Mouse (Mus musculus): ENCODE measurements around the gene Zp3r. TPM values are rescaled to one million over a fixed set of nuclear protein-coding genes. Genes with fewer than 3 reads are reported as not detected.
"Not testable (repeated sequence)": the region's sequence is repeated elsewhere in the genome, so short reads cannot be mapped to it uniquely, and the experiment has no call there.

The Zp3r gene
- not detected in 2 replicates for polyA plus RNA-seq (2012; rRNA removed)

DNA sequence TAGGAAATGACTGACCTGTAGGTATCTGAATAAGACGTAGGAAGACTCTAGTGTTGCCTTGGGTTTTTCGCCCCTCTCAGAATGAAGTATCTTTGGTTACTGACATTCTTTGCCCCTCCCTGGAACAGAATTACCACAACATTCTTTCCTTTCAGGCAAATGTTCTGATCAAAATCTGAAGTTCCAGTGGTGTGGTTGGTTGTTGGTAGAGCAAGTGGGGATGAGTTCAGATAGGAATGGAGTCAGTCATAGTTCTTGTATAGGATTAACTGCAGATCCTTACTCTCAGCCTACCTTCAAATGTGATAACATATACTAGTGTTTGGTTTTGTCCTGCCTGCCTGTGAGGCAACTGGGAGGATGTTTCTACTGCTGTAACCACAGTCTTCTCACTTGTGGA is at the start of gene Zp3r:
Gene Zp3r (minus strand): TSS at position 101 of the 400 bp plus-strand sequence.
- WGBS, result 81% methylated on average over 2 of the region's 2 CpGs
- Histone ChIP-seq H3K27me3 (ENCODE audit: control insufficient read depth, insufficient read depth, low read length) (no peaks in the 10 kb centered on the region), H3K4me3 (ENCODE audit: extremely low read depth, insufficient read depth, insufficient read length) (no peak within 1 kb of the TSS), H3K27ac (ENCODE audit: insufficient read depth, low read length) (no peak within 1 kb of the TSS), H3K4me1 (ENCODE audit: control insufficient read depth, insufficient read depth, insufficient read length) (no peaks in the 10 kb centered on the region), H3K36me3 (ENCODE audit: control insufficient read depth, insufficient read depth, low read length) (no peaks in the 10 kb centered on the region)
- no peak for DNase-seq (ENCODE audit: low read depth in 1 of 2, low spot score in 2 of 2)
- TF ChIP-seq CTCF (IDR thresholded peaks at IDR 0.05; ENCODE audit: extremely low read depth, insufficient read depth, insufficient read length, insufficient replicate concordance) (no peak), POLR2A (IDR thresholded peaks at IDR 0.05; ENCODE audit: low read depth, low read length) (no peak)

DNA sequence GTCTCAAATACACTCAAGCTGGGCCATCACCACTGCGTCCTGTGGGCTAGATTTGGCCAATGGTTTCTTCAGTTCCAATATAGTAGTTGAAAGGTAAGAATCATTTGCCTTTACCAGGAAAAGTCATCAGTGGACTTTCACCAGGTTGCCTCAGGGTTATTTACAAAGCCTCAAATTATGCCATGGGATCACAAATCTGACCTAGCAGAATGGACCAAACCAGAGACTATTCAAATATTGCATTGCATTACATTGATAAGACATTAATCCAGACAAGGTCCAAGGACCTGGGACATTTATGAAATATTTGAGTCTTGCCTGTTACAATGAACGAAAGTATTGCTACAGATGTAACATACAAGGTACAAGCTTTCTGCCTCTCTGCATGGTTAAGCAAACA is 49.1 kb upstream of the Zp3r start:
- TF ChIP-seq CTCF (IDR thresholded peaks at IDR 0.05; ENCODE audit: extremely low read depth, insufficient read depth, insufficient read length, insufficient replicate concordance), result no peak
- TF ChIP-seq POLR2A (IDR thresholded peaks at IDR 0.05; ENCODE audit: low read depth, low read length), result no peak
- no peak for DNase-seq (ENCODE audit: low read depth in 1 of 2, low spot score in 2 of 2)
- no peaks in the 10 kb centered on the region for H3K4me1 ChIP-seq (ENCODE audit: control insufficient read depth, insufficient read depth, insufficient read length)
- H3K27ac ChIP-seq (ENCODE audit: insufficient read depth, low read length), result no peak overlapping the region
- H3K36me3 ChIP-seq (ENCODE audit: control insufficient read depth, insufficient read depth, low read length), result no peaks in the 10 kb centered on the region
- H3K4me3 ChIP-seq (ENCODE audit: extremely low read depth, insufficient read depth, insufficient read length), result no peak overlapping the region
- no peaks in the 10 kb centered on the region for H3K27me3 ChIP-seq (ENCODE audit: control insufficient read depth, insufficient read depth, low read length)
- WGBS, result 91% methylated on average over 2 of the region's 2 CpGs

DNA sequence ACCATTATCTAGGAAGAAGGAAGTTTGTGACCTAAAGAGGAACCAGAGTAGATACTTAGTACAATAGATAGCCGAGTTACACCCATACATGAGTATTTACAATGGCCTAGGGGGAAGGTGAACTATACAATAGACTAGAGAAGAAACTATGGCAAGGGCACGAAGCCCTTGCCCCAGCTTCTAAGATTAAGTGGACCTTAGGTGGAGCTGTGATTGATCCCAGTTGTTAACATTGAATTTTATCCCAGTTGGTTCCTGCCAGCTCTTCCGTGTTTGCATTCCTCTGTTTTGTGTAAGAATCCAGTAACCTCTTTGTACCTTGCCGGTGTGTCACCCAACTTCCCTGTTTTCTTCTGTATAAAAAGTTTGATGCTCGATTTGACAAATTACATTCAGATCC is 34.2 kb upstream of the Zp3r start:
- H3K27me3 ChIP-seq (ENCODE audit: control insufficient read depth, insufficient read depth, low read length); DNase-seq (ENCODE audit: low read depth in 1 of 2, low spot score in 2 of 2); H3K4me3 ChIP-seq (ENCODE audit: extremely low read depth, insufficient read depth, insufficient read length); H3K27ac ChIP-seq (ENCODE audit: insufficient read depth, low read length); H3K36me3 ChIP-seq (ENCODE audit: control insufficient read depth, insufficient read depth, low read length); H3K4me1 ChIP-seq (ENCODE audit: control insufficient read depth, insufficient read depth, insufficient read length): not testable (repeated sequence)
- 83% methylated on average over 5 of the region's 5 CpGs for WGBS

DNA sequence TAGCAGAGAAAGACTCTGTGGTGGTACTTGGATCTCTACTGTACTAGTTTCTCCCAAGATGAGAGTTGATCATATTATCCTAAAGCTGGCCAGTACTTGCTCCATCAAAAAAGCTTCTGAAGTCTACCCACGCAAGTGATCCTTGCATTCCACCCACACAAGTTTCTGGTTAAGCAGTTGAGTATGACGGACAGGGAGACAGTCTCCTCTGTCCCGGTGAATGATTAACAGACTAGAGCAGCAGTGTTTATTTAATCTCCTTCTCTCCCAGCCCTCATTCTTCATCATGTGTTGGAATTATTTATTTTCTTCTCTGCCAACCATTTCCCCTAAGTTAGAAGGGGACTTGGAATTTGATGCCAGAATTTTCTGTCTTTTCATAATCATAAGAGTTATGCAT is 32.0 kb upstream of the Zp3r start, which contains the start of gene C4bp:
Gene C4bp (minus strand): TSS at position 179 of the 400 bp plus-strand sequence.
- Histone ChIP-seq H3K27ac (ENCODE audit: insufficient read depth, low read length) (no peak within 1 kb of the TSS), H3K4me1 (ENCODE audit: control insufficient read depth, insufficient read depth, insufficient read length) (no peaks in the 10 kb centered on the region), H3K27me3 (ENCODE audit: control insufficient read depth, insufficient read depth, low read length) (peaks cover 2% of the 10 kb centered on the region; the same call in 1 of the 2 replicates), H3K36me3 (ENCODE audit: control insufficient read depth, insufficient read depth, low read length) (no peaks in the 10 kb centered on the region), H3K4me3 (ENCODE audit: extremely low read depth, insufficient read depth, insufficient read length) (no peak within 1 kb of the TSS)
- no peak for TF ChIP-seq POLR2A (IDR thresholded peaks at IDR 0.05; ENCODE audit: low read depth, low read length)
- no peak for TF ChIP-seq CTCF (IDR thresholded peaks at IDR 0.05; ENCODE audit: extremely low read depth, insufficient read depth, insufficient read length, insufficient replicate concordance)
- 93% methylated on average over 3 of the region's 3 CpGs for WGBS
- no peak for DNase-seq (ENCODE audit: low read depth in 1 of 2, low spot score in 2 of 2)

DNA sequence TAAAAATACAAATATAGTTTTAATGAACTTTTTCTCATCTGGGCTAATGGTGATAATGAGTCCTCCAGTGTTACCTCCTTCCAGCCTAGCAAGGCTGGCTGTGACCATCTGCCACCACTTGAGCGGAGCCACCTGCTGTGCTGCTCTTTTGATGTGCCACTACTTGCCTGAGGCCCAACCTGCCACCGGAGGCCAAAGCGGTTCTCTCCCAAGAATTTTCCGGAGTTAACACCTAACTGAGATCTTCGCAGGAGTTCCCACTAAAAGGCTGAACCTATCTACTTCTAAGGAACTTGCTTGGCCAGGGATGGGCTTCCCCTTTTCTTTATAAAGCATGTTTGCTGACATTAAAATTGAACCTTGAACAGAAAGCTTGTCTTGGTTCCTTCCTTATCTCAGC is 30.2 kb upstream of the Zp3r start:
- 72% methylated on average over 5 of the region's 5 CpGs for WGBS
- H3K27me3 ChIP-seq (ENCODE audit: control insufficient read depth, insufficient read depth, low read length); H3K4me1 ChIP-seq (ENCODE audit: control insufficient read depth, insufficient read depth, insufficient read length); H3K4me3 ChIP-seq (ENCODE audit: extremely low read depth, insufficient read depth, insufficient read length); DNase-seq (ENCODE audit: low read depth in 1 of 2, low spot score in 2 of 2); H3K27ac ChIP-seq (ENCODE audit: insufficient read depth, low read length); H3K36me3 ChIP-seq (ENCODE audit: control insufficient read depth, insufficient read depth, low read length): not testable (repeated sequence)

DNA sequence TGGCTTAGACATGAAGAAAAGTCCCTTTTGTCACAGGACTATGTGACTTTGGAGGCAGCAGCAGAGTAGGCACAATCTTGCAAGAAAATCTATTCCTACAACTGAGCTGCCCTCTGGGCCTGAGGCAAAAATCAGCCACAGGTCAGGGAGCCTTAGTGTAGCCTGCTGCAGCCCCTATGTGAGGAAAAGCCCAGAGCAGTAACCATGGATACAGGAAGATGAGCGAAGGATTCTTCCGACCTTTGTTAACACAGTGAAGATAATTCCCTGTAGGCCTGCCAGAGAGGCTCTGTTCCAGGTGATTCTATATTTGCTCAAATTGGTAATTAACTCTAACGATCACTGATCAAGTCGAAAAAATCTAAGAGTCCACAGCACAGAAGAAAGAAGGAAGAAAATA is 14.7 kb upstream of the Zp3r start:
- Histone ChIP-seq H3K4me3 (ENCODE audit: extremely low read depth, insufficient read depth, insufficient read length) (no peak overlapping the region), H3K36me3 (ENCODE audit: control insufficient read depth, insufficient read depth, low read length) (no peaks in the 10 kb centered on the region), H3K27ac (ENCODE audit: insufficient read depth, low read length) (no peak overlapping the region), H3K27me3 (ENCODE audit: control insufficient read depth, insufficient read depth, low read length) (no peaks in the 10 kb centered on the region; the same call in 1 of the 2 replicates), H3K4me1 (ENCODE audit: control insufficient read depth, insufficient read depth, insufficient read length) (no peaks in the 10 kb centered on the region)
- no peak for TF ChIP-seq CTCF (IDR thresholded peaks at IDR 0.05; ENCODE audit: extremely low read depth, insufficient read depth, insufficient read length, insufficient replicate concordance)
- no peak for TF ChIP-seq POLR2A (IDR thresholded peaks at IDR 0.05; ENCODE audit: low read depth, low read length)
- WGBS, result 87% methylated on average over 4 of the region's 4 CpGs
- DNase-seq (ENCODE audit: low read depth in 1 of 2, low spot score in 2 of 2), result no peak

DNA sequence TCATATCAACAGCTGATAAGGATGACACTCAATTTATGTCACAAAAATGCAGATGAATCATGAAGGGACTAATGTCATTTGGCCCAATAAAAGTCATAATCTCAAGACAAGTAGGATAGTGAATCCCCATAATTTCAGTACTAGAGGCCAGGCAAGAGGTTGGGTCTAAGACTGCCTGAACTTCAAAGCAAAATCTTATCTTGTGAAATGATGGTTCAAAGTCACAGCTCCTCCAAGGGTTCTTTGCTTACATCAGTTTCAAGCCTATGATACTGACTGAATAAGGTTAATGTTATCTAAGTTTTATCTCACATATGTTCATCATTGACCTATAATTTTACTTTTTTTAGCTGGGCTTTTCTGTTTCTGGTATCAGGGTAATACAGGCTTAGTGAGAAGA is 11.5 kb upstream of the Zp3r start:
- Histone ChIP-seq H3K36me3 (ENCODE audit: control insufficient read depth, insufficient read depth, low read length) (no peaks in the 10 kb centered on the region), H3K4me3 (ENCODE audit: extremely low read depth, insufficient read depth, insufficient read length) (no peak overlapping the region), H3K27ac (ENCODE audit: insufficient read depth, low read length) (no peak overlapping the region), H3K27me3 (ENCODE audit: control insufficient read depth, insufficient read depth, low read length) (no peaks in the 10 kb centered on the region; the same call in 1 of the 2 replicates), H3K4me1 (ENCODE audit: control insufficient read depth, insufficient read depth, insufficient read length) (no peaks in the 10 kb centered on the region)
- DNase-seq (ENCODE audit: low read depth in 1 of 2, low spot score in 2 of 2), result no peak
- TF ChIP-seq POLR2A (IDR thresholded peaks at IDR 0.05; ENCODE audit: low read depth, low read length) (no peak), CTCF (IDR thresholded peaks at IDR 0.05; ENCODE audit: extremely low read depth, insufficient read depth, insufficient read length, insufficient replicate concordance) (no peak)

Data from spleen, adult 2 months (tissue).